Mouse (Mus musculus) inflammation-experienced regulatory T-cells, adult 6 months (primary cell): ENCODE measurements around the gene Akt1s1. TPM values are rescaled to one million over a fixed set of nuclear protein-coding genes. Genes with fewer than 3 reads are reported as not detected.

Experiments
- ATAC-seq: one replicate; pipeline ENCODE4 v1.8.0; 2017
- polyA plus RNA-seq, 3 experiments: library from polyadenylated mRNA; unstranded; fragments of 100-300 nt; shearing (Covaris generic); gene quantifications; one replicate each; pipeline ENCODE4 v1.2.1; 2017

The Akt1s1 gene
- polyA plus RNA-seq, 3 experiments from 2014 or later, result 1.1 to 4.5 (median 3.7) TPM

- ATAC-seq, result peak; percentile 51
These were observed 5.7 kb downstream of the Akt1s1 start for GRCm38 (mm10) chr7:44854356-44855031.

GRCm38 (mm10) chr7:44855036-44855435 lies 6.2 kb downstream of the Akt1s1 start:
- no peak for ATAC-seq

GRCm38 (mm10) chr7:44856265-44856916 lies 7.6 kb downstream of the Akt1s1 start:
- no peak for ATAC-seq

- ATAC-seq, result peak; percentile 64
These were observed 8.3 kb downstream of the Akt1s1 start, which contains the start of gene Pnkp for GRCm38 (mm10) chr7:44857042-44857552. TSS of gene Pnkp (plus strand) at chr7:44857139.

GRCm38 (mm10) chr7:44857905-44858304 lies 9.1 kb downstream of the Akt1s1 start:
- no peak for ATAC-seq

GRCm38 (mm10) chr7:44859896-44860295 lies 11.1 kb downstream of the Akt1s1 start:
- no peak for ATAC-seq

GRCm38 (mm10) chr7:44860576-44861428 lies 12.0 kb downstream of the Akt1s1 start:
- no peak for ATAC-seq

- ATAC-seq, result no peak
These were observed 12.6 kb downstream of the Akt1s1 start for GRCm38 (mm10) chr7:44861429-44861816.

GRCm38 (mm10) chr7:44862434-44862833 lies 13.6 kb downstream of the Akt1s1 start:
- ATAC-seq, result no peak

GRCm38 (mm10) chr7:44863210-44863609 lies 14.4 kb downstream of the Akt1s1 start:
- ATAC-seq, result no peak

- ATAC-seq, result no peak
These were observed 15.2 kb downstream of the Akt1s1 start for GRCm38 (mm10) chr7:44863982-44864494.

- ATAC-seq, result no peak
These were observed 16.1 kb downstream of the Akt1s1 start for GRCm38 (mm10) chr7:44864595-44865542.

- ATAC-seq, result no peak
These were observed 17.7 kb downstream of the Akt1s1 start for GRCm38 (mm10) chr7:44866276-44867009.

- no peak for ATAC-seq
These were observed 18.4 kb downstream of the Akt1s1 start for GRCm38 (mm10) chr7:44867010-44867702.

GRCm38 (mm10) chr7:44867802-44868201 lies 19.0 kb downstream of the Akt1s1 start:
- ATAC-seq, result no peak

GRCm38 (mm10) chr7:44868465-44868864 lies 19.7 kb downstream of the Akt1s1 start:
- ATAC-seq, result no peak

- no peak for ATAC-seq
These were observed 20.3 kb downstream of the Akt1s1 start for GRCm38 (mm10) chr7:44868919-44869696.

- peak; percentile 89 for ATAC-seq
These were observed 21.1 kb downstream of the Akt1s1 start, which contains the start of gene Ptov1 for GRCm38 (mm10) chr7:44869697-44870528. TSS of gene Ptov1 (minus strand) at chr7:44869788.
